Mouse (Mus musculus): ENCODE data around the gene E2f4. TPM values are rescaled to one million over a fixed set of nuclear protein-coding genes. Genes with fewer than 3 reads are reported as not detected.
"Not testable (repeated sequence)": the region's sequence is repeated elsewhere in the genome, so short reads cannot be mapped to it uniquely, and the experiment has no call there.

E2f4 gene
- polyA plus RNA-seq, 1 experiment from 2014 or later = 51.7 TPM

DNA sequence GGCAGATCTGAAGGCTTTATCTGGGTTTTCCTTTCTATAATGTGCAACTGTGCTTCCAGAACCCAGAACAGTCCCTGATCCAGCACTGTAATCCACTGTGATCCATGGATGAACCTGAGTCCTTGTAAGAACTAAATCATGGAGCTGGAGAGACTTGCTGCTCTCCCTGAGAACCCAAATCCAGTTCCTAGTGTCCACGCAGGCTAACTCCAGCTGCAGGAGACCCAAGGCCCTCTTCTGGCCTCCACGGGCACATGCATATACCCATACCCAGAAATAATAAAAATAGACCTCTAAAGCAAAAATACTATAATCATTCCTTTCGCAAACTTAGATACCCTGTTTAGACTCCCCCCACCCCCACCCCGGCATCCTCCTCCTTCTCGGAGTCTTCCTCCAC lies 9.2 kb upstream of the E2f4 start:
- Histone ChIP-seq H3K4me3 (replicated peaks; ENCODE audit: low read depth, low read length) (peak overlapping the region; percentile 49), H3K4me1 (ENCODE audit: control insufficient read depth, insufficient read depth, low read length) (peaks cover 42% of the 10 kb centered on the region), H3K27ac (replicated peaks; ENCODE audit: low read depth, low read length) (peak overlapping the region; percentile 94), H3K9me3 (ENCODE audit: control insufficient read depth, low read length) (no peaks in the 10 kb centered on the region), H3K4me2 (ENCODE audit: low read length) (peak overlapping the region; percentile 67), H3K36me3 (ENCODE audit: control insufficient read depth, insufficient read depth, low read length) (peaks cover 20% of the 10 kb centered on the region), H3K9ac (replicated peaks; ENCODE audit: low read length) (peak overlapping the region; percentile 66), H3K27me3 (ENCODE audit: control insufficient read depth, insufficient read depth, low read length) (peaks cover 10% of the 10 kb centered on the region; the same call in 1 of the 2 replicates)
- WGBS = 87% methylated on average over 5 of the region's 5 CpGs
- DNase-seq (no peak), ATAC-seq (ENCODE audit: low FRiP score, low TSS enrichment) (no peak)

DNA sequence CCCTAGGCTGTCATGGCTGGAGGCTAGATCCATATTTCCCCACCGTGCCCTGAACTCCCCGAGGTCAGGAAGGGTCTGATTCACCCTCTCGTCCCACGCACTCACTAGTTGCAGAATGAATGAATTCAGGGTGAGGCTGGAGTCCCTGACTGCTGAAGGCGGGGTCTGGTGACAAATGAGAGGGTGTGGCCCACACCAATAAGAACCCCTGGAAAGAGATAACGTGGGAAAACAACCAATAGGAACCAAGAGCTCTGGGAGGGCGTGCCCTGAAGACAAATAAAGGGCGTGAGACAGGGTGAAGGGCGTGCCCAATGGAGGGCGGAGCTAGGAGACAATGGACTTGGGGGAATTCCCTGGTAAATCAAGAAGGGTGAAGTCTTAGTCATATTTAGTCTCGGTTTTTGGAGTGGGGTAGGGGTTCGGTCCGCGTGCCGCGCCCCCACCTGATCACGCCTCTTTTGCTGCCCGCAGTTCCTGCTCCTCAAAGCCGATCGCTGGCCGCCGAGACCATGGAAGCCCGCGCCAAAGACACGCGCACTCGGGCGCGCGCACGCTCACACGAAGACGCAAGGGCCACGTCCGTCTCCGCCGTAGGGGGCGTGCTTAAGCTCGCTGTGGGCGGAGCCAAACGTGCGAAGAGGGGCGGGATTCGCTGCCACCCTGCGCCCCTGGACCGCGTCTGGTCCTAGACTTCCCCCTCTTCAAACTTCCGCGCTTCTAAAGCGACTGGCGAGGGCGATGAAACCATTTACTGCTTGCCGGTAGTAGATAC lies 8.3 kb upstream of the E2f4 start:
- WGBS = under 1% methylated on average over 53 of the region's 53 CpGs
- peaks cover 14% of the 10 kb centered on the region for H3K36me3 ChIP-seq (ENCODE audit: control insufficient read depth, insufficient read depth, low read length)
- H3K27me3 ChIP-seq (ENCODE audit: control insufficient read depth, insufficient read depth, low read length) = peaks cover 10% of the 10 kb centered on the region; the same call in 1 of the 2 replicates
- peak overlapping the region; percentile 49 for H3K4me3 ChIP-seq (replicated peaks; ENCODE audit: low read depth, low read length)
- H3K9me3 ChIP-seq (ENCODE audit: control insufficient read depth, low read length) = no peaks in the 10 kb centered on the region
- DNase-seq (peak; percentile 100), ATAC-seq (ENCODE audit: low FRiP score, low TSS enrichment) (peak; percentile 93)
- peak overlapping the region; percentile 94 for H3K27ac ChIP-seq (replicated peaks; ENCODE audit: low read depth, low read length)
- peak overlapping the region; percentile 67 for H3K4me2 ChIP-seq (ENCODE audit: low read length)
- H3K9ac ChIP-seq (replicated peaks; ENCODE audit: low read length) = peak overlapping the region; percentile 66
- peaks cover 42% of the 10 kb centered on the region for H3K4me1 ChIP-seq (ENCODE audit: control insufficient read depth, insufficient read depth, low read length)

DNA sequence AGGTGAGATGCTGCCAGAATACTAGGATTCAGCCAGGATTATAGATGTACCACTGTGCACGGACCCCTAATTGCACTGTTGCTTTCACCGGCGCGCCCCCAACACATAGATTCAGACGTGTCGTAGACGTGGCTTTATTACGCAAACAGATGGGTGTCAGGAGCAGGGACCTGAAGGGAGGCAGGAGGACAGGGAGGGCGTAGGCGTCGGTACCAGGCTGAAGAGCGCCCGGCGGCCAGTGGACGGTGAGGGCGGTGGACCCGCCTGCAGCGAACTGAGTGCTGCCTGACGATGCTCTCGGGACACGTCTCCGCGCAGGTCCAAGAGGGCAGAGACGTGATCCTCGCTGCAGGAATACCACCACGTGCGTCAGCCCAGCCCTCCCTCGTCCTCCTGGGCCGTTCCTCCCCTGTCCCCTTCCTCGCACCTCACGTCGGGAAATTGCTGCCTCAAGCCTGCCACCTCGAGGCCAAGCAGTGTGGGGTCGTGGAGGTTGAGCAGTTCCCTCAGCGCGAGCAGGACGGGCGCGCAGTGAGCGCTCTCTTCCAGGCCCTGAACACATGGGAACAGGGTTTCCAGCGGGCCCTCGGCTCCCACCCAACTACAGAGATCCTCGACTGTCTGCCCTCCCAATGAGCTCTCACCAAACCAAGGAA lies 7.5 kb upstream of the E2f4 start, which contains the start of gene 4931428F04Rik:
Gene 4931428F04Rik, minus strand, starts transcription at position 60 of the 656 bp plus-strand sequence.
- peaks cover 42% of the 10 kb centered on the region for H3K4me1 ChIP-seq (ENCODE audit: control insufficient read depth, insufficient read depth, low read length)
- peaks cover 8% of the 10 kb centered on the region for H3K36me3 ChIP-seq (ENCODE audit: control insufficient read depth, insufficient read depth, low read length)
- ATAC-seq (ENCODE audit: low FRiP score, low TSS enrichment) (peak; percentile 43), DNase-seq (peak; percentile 76)
- H3K9ac ChIP-seq (replicated peaks; ENCODE audit: low read length) = peak within 1 kb of the TSS; percentile 66
- peaks cover 10% of the 10 kb centered on the region; the same call in 1 of the 2 replicates for H3K27me3 ChIP-seq (ENCODE audit: control insufficient read depth, insufficient read depth, low read length)
- no peaks in the 10 kb centered on the region for H3K9me3 ChIP-seq (ENCODE audit: control insufficient read depth, low read length)
- peak within 1 kb of the TSS; percentile 67 for H3K4me2 ChIP-seq (ENCODE audit: low read length)
- H3K27ac ChIP-seq (replicated peaks; ENCODE audit: low read depth, low read length) = peak within 1 kb of the TSS; percentile 94
- H3K4me3 ChIP-seq (replicated peaks; ENCODE audit: low read depth, low read length) = peak within 1 kb of the TSS; percentile 49
- WGBS = 1% methylated on average over 43 of the region's 43 CpGs

- Histone ChIP-seq H3K27ac (replicated peaks; ENCODE audit: low read depth, low read length) (no peak overlapping the region), H3K9ac (replicated peaks; ENCODE audit: low read length) (peak overlapping the region; percentile 7; the same call in 1 of the 2 replicates), H3K36me3 (ENCODE audit: control insufficient read depth, insufficient read depth, low read length) (no peaks in the 10 kb centered on the region), H3K4me2 (ENCODE audit: low read length) (peak overlapping the region; percentile 67), H3K27me3 (ENCODE audit: control insufficient read depth, insufficient read depth, low read length) (peaks cover 10% of the 10 kb centered on the region; the same call in 1 of the 2 replicates), H3K4me3 (replicated peaks; ENCODE audit: low read depth, low read length) (peak overlapping the region; percentile 49), H3K4me1 (ENCODE audit: control insufficient read depth, insufficient read depth, low read length) (peaks cover 38% of the 10 kb centered on the region), H3K9me3 (ENCODE audit: control insufficient read depth, low read length) (no peaks in the 10 kb centered on the region)
- no peak for ATAC-seq (ENCODE audit: low FRiP score, low TSS enrichment)
- WGBS = 4% methylated on average over 31 of the region's 31 CpGs
- DNase-seq = peak; percentile 90
Measured at GRCm38 (mm10) chr8:105290554-105291314, 6.7 kb upstream of the E2f4 start.

DNA sequence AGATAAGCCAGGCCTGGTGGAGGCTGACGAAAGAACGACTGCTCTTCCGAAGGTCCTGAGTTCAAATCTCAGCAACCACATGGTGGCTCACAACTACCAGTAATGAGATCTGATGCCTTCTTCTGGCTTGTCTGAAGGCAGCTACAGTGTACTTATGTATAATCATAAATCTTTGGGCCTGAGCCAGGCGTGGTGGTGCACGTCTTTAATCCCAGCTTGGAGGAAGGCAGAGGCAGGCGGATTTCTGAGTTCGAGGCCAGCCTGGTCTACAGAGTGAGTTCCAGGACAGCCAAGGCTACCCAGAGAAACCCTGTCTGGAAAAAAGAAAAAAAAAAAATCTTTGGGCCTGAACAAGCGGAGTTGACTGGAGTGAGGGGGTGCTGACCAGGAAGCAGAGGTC lies 6.1 kb upstream of the E2f4 start:
- not testable (repeated sequence) for H3K27ac ChIP-seq (replicated peaks; ENCODE audit: low read depth, low read length); H3K27me3 ChIP-seq (ENCODE audit: control insufficient read depth, insufficient read depth, low read length); H3K4me2 ChIP-seq (ENCODE audit: low read length); H3K9ac ChIP-seq (replicated peaks; ENCODE audit: low read length); H3K36me3 ChIP-seq (ENCODE audit: control insufficient read depth, insufficient read depth, low read length); ATAC-seq (ENCODE audit: low FRiP score, low TSS enrichment); DNase-seq; H3K9me3 ChIP-seq (ENCODE audit: control insufficient read depth, low read length); H3K4me3 ChIP-seq (replicated peaks; ENCODE audit: low read depth, low read length)
- peaks cover 32% of the 10 kb centered on the region for H3K4me1 ChIP-seq (ENCODE audit: control insufficient read depth, insufficient read depth, low read length)
- WGBS = 82% methylated on average over 8 of the region's 8 CpGs

- not testable (repeated sequence) for H3K4me2 ChIP-seq (ENCODE audit: low read length); H3K4me3 ChIP-seq (replicated peaks; ENCODE audit: low read depth, low read length); H3K9me3 ChIP-seq (ENCODE audit: control insufficient read depth, low read length); H3K27me3 ChIP-seq (ENCODE audit: control insufficient read depth, insufficient read depth, low read length); H3K27ac ChIP-seq (replicated peaks; ENCODE audit: low read depth, low read length); ATAC-seq (ENCODE audit: low FRiP score, low TSS enrichment); H3K36me3 ChIP-seq (ENCODE audit: control insufficient read depth, insufficient read depth, low read length); DNase-seq; H3K9ac ChIP-seq (replicated peaks; ENCODE audit: low read length)
- peaks cover 28% of the 10 kb centered on the region for H3K4me1 ChIP-seq (ENCODE audit: control insufficient read depth, insufficient read depth, low read length)
- 73% methylated on average over 3 of the region's 3 CpGs for WGBS
Measured at GRCm38 (mm10) chr8:105291802-105292201, 5.7 kb upstream of the E2f4 start.

DNA sequence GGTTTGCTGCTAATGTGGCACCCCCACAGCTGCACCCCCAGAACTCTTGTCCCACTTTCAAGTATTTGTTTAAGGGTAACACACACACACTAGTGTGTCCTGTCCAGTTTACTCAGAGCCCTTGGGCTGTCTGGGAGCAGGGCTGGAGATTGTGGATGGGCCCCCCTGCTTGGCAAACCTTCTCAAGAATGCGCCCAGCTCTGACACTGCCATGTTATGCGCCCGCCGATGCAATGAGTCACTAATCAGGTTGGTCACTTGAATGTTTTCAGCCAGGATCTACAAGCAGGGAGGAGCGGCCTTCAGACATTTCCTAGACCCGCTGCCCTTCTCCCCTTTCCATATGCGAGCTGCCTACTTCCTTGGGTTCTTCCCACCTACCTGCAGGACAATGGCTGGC lies 5.0 kb upstream of the E2f4 start:
- H3K27me3 ChIP-seq (ENCODE audit: control insufficient read depth, insufficient read depth, low read length) = peaks cover 10% of the 10 kb centered on the region; the same call in 1 of the 2 replicates
- no peak overlapping the region for H3K9ac ChIP-seq (replicated peaks; ENCODE audit: low read length)
- no peak overlapping the region for H3K4me2 ChIP-seq (ENCODE audit: low read length)
- 87% methylated on average over 7 of the region's 7 CpGs for WGBS
- H3K36me3 ChIP-seq (ENCODE audit: control insufficient read depth, insufficient read depth, low read length) = no peaks in the 10 kb centered on the region
- ATAC-seq (ENCODE audit: low FRiP score, low TSS enrichment) = no peak
- peaks cover 21% of the 10 kb centered on the region for H3K4me1 ChIP-seq (ENCODE audit: control insufficient read depth, insufficient read depth, low read length)
- no peaks in the 10 kb centered on the region for H3K9me3 ChIP-seq (ENCODE audit: control insufficient read depth, low read length)
- H3K27ac ChIP-seq (replicated peaks; ENCODE audit: low read depth, low read length) = no peak overlapping the region
- no peak overlapping the region for H3K4me3 ChIP-seq (replicated peaks; ENCODE audit: low read depth, low read length)
- no peak for DNase-seq

GRCm38 (mm10) chr8:105293405-105293804 lies 4.1 kb upstream of the E2f4 start:
- Histone ChIP-seq H3K4me1 (ENCODE audit: control insufficient read depth, insufficient read depth, low read length) (peaks cover 15% of the 10 kb centered on the region), H3K9me3 (ENCODE audit: control insufficient read depth, low read length) (no peaks in the 10 kb centered on the region), H3K36me3 (ENCODE audit: control insufficient read depth, insufficient read depth, low read length) (no peaks in the 10 kb centered on the region), H3K9ac (replicated peaks; ENCODE audit: low read length) (no peak overlapping the region), H3K4me2 (ENCODE audit: low read length) (no peak overlapping the region), H3K4me3 (replicated peaks; ENCODE audit: low read depth, low read length) (no peak overlapping the region), H3K27ac (replicated peaks; ENCODE audit: low read depth, low read length) (no peak overlapping the region), H3K27me3 (ENCODE audit: control insufficient read depth, insufficient read depth, low read length) (peaks cover 10% of the 10 kb centered on the region; the same call in 1 of the 2 replicates)
- 67% methylated on average over 19 of the region's 19 CpGs for WGBS
- no peak for ATAC-seq (ENCODE audit: low FRiP score, low TSS enrichment)
- DNase-seq = no peak
